Mouse (Mus musculus) urinary bladder, postnatal 4 days (tissue): ENCODE measurements around the gene Efcab5.
A peak's percentile ranks its signal among the peaks of the same experiment; 100 is the strongest.

Experiments used
- DNase-seq, 2 experiments: peaks; one replicate each; pipeline ENCODE4 v3.0.0; 2021 to 2022; ENCODE audit warnings: low spot score in 2 of 2

Gene Efcab5

GRCm38 (mm10) chr11:77188868-77189267 is at the start of gene Efcab5:
TSS of gene Efcab5 (minus strand) at chr11:77188968.
- no peak for DNase-seq

GRCm38 (mm10) chr11:77235267-77235666 is 46.5 kb upstream of the Efcab5 start:
- DNase-seq: no peak

GRCm38 (mm10) chr11:77231514-77231913 is 42.7 kb upstream of the Efcab5 start:
- DNase-seq: no peak

GRCm38 (mm10) chr11:77230765-77231164 is 42.0 kb upstream of the Efcab5 start:
- no peak for DNase-seq

GRCm38 (mm10) chr11:77216761-77217130 is 28.0 kb upstream of the Efcab5 start:
- DNase-seq: no peak

GRCm38 (mm10) chr11:77215951-77216760 is 27.4 kb upstream of the Efcab5 start, which contains the start of gene Ssh2:
TSS of gene Ssh2 (plus strand) at chr11:77216287.
- DNase-seq: peak; percentile 71 to 79

- DNase-seq: no peak
These were observed 26.7 kb upstream of the Efcab5 start for GRCm38 (mm10) chr11:77215483-77215882.

- DNase-seq: no peak
These were observed 26.0 kb upstream of the Efcab5 start for GRCm38 (mm10) chr11:77214755-77215154.

- DNase-seq: no peak
These were observed 25.4 kb upstream of the Efcab5 start for GRCm38 (mm10) chr11:77214142-77214692.

- no peak for DNase-seq
These were observed 11.9 kb upstream of the Efcab5 start for GRCm38 (mm10) chr11:77200703-77201102.

GRCm38 (mm10) chr11:77199636-77200035 is 10.9 kb upstream of the Efcab5 start:
- no peak for DNase-seq

- DNase-seq: no peak
These were observed 7.7 kb upstream of the Efcab5 start for GRCm38 (mm10) chr11:77196181-77197143.

GRCm38 (mm10) chr11:77195360-77196109 is 6.8 kb upstream of the Efcab5 start:
- no peak for DNase-seq

- DNase-seq: no peak
These were observed 6.0 kb upstream of the Efcab5 start for GRCm38 (mm10) chr11:77194762-77195161.

- DNase-seq: no peak
These were observed 5.3 kb upstream of the Efcab5 start for GRCm38 (mm10) chr11:77193941-77194553.

GRCm38 (mm10) chr11:77193410-77193809 is 4.6 kb upstream of the Efcab5 start:
- no peak for DNase-seq

GRCm38 (mm10) chr11:77184926-77185325 is 3.8 kb downstream of the Efcab5 start:
- no peak for DNase-seq

- DNase-seq: no peak
These were observed 6.2 kb downstream of the Efcab5 start for GRCm38 (mm10) chr11:77182616-77183015.

- no peak for DNase-seq
These were observed 6.7 kb downstream of the Efcab5 start for GRCm38 (mm10) chr11:77182041-77182440.

- DNase-seq: no peak
These were observed 7.2 kb downstream of the Efcab5 start for GRCm38 (mm10) chr11:77181528-77181927.

- DNase-seq: no peak
These were observed 7.9 kb downstream of the Efcab5 start for GRCm38 (mm10) chr11:77180886-77181285.
